Mouse (Mus musculus): ENCODE measurements around the gene Fam120b. TPM values are rescaled to one million over a fixed set of nuclear protein-coding genes. Genes with fewer than 3 reads are reported as not detected.
"Not testable (repeated sequence)": the region's sequence is repeated elsewhere in the genome, so short reads cannot be mapped to it uniquely, and the experiment has no call there.

Gene Fam120b
- polyA plus RNA-seq, 1 experiment from 2014 or later = 20.1 TPM

GRCm38 (mm10) chr17:15434748-15435147, 38.7 kb downstream of the Fam120b start:
- no peaks in the 10 kb centered on the region for H3K79me2 ChIP-seq (ENCODE audit: inconsistent target)
- no peak overlapping the region for H3K27ac ChIP-seq
- H3K4me3 ChIP-seq (ENCODE audit: inconsistent target) = no peak overlapping the region
- WGBS (ENCODE audit: missing documents) = 12% methylated on average over 3 of the region's 3 CpGs
- H3K36me3 ChIP-seq (ENCODE audit: inconsistent target) = peaks cover 16% of the 10 kb centered on the region; the same call in 1 of the 2 replicates

- WGBS (ENCODE audit: missing documents) = 36% methylated on average over 8 of the region's 8 CpGs
- Histone ChIP-seq H3K27ac (peak overlapping the region; percentile 91), H3K36me3 (ENCODE audit: inconsistent target) (no peaks in the 10 kb centered on the region)
These were observed 44.1 kb downstream of the Fam120b start for GRCm38 (mm10) chr17:15440067-15440462.

GRCm38 (mm10) chr17:15440463-15441121, 44.6 kb downstream of the Fam120b start:
- Histone ChIP-seq H3K36me3 (ENCODE audit: inconsistent target) (no peaks in the 10 kb centered on the region), H3K4me3 (ENCODE audit: inconsistent target) (no peak overlapping the region), H3K79me2 (ENCODE audit: inconsistent target) (no peaks in the 10 kb centered on the region), H3K27ac (peak overlapping the region; percentile 91)
- WGBS (ENCODE audit: missing documents) = 51% methylated on average over 11 of the region's 11 CpGs

More at GRCm38 (mm10) chr17:15440067-15440462, 44.1 kb downstream of the Fam120b start:
- no peaks in the 10 kb centered on the region for H3K79me2 ChIP-seq (ENCODE audit: inconsistent target)
- H3K4me3 ChIP-seq (ENCODE audit: inconsistent target) = no peak overlapping the region

GRCm38 (mm10) chr17:15445421-15445820, 49.4 kb downstream of the Fam120b start:
- Histone ChIP-seq H3K27ac (no peak overlapping the region), H3K79me2 (ENCODE audit: inconsistent target) (no peaks in the 10 kb centered on the region), H3K36me3 (ENCODE audit: inconsistent target) (no peaks in the 10 kb centered on the region), H3K4me3 (ENCODE audit: inconsistent target) (no peak overlapping the region)
- 100% methylated on average over 2 of the region's 3 CpGs for WGBS (ENCODE audit: missing documents)

- Histone ChIP-seq H3K79me2 (ENCODE audit: inconsistent target) (no peaks in the 10 kb centered on the region), H3K36me3 (ENCODE audit: inconsistent target) (no peaks in the 10 kb centered on the region), H3K4me3 (ENCODE audit: inconsistent target) (no peak overlapping the region), H3K27ac (no peak overlapping the region)
- WGBS (ENCODE audit: missing documents) = 71% methylated on average over 5 of the region's 5 CpGs
These were observed 51.8 kb downstream of the Fam120b start for GRCm38 (mm10) chr17:15447831-15448230.

- 80% methylated on average over 5 of the region's 6 CpGs for WGBS (ENCODE audit: missing documents)
- not testable (repeated sequence) for H3K4me3 ChIP-seq (ENCODE audit: inconsistent target)
These were observed 53.1 kb downstream of the Fam120b start for GRCm38 (mm10) chr17:15449144-15449543.

GRCm38 (mm10) chr17:15449606-15450005, 53.6 kb downstream of the Fam120b start:
- Histone ChIP-seq H3K27ac (no peak overlapping the region), H3K79me2 (ENCODE audit: inconsistent target) (no peaks in the 10 kb centered on the region), H3K4me3 (ENCODE audit: inconsistent target) (no peak overlapping the region), H3K36me3 (ENCODE audit: inconsistent target) (no peaks in the 10 kb centered on the region)
- 79% methylated on average over 3 of the region's 3 CpGs for WGBS (ENCODE audit: missing documents)

More at GRCm38 (mm10) chr17:15449144-15449543, 53.1 kb downstream of the Fam120b start:
- not testable (repeated sequence) for H3K36me3 ChIP-seq (ENCODE audit: inconsistent target); H3K27ac ChIP-seq; H3K79me2 ChIP-seq (ENCODE audit: inconsistent target)

GRCm38 (mm10) chr17:15455203-15455602, 59.2 kb downstream of the Fam120b start:
- Histone ChIP-seq H3K4me3 (ENCODE audit: inconsistent target) (no peak overlapping the region), H3K27ac (no peak overlapping the region), H3K36me3 (ENCODE audit: inconsistent target) (no peaks in the 10 kb centered on the region), H3K79me2 (ENCODE audit: inconsistent target) (no peaks in the 10 kb centered on the region)
- WGBS (ENCODE audit: missing documents) = 98% methylated on average over 4 of the region's 4 CpGs

- Histone ChIP-seq H3K4me3 (ENCODE audit: inconsistent target) (no peak overlapping the region), H3K27ac (no peak overlapping the region), H3K79me2 (ENCODE audit: inconsistent target) (no peaks in the 10 kb centered on the region), H3K36me3 (ENCODE audit: inconsistent target) (no peaks in the 10 kb centered on the region)
- WGBS (ENCODE audit: missing documents) = 93% methylated on average over 2 of the region's 2 CpGs
These were observed 60.6 kb downstream of the Fam120b start for GRCm38 (mm10) chr17:15456595-15456994.

- H3K27ac ChIP-seq = no peak overlapping the region
- no peaks in the 10 kb centered on the region for H3K36me3 ChIP-seq (ENCODE audit: inconsistent target)
- WGBS (ENCODE audit: missing documents) = 97% methylated on average over 4 of the region's 4 CpGs
- no peaks in the 10 kb centered on the region for H3K79me2 ChIP-seq (ENCODE audit: inconsistent target)
- H3K4me3 ChIP-seq (ENCODE audit: inconsistent target) = no peak overlapping the region
These were observed 63.8 kb downstream of the Fam120b start for GRCm38 (mm10) chr17:15459761-15460160.

- H3K79me2 ChIP-seq (ENCODE audit: inconsistent target) = no peaks in the 10 kb centered on the region
- H3K4me3 ChIP-seq (ENCODE audit: inconsistent target) = no peak overlapping the region
- no peaks in the 10 kb centered on the region for H3K36me3 ChIP-seq (ENCODE audit: inconsistent target)
- WGBS (ENCODE audit: missing documents) = 95% methylated on average over 6 of the region's 6 CpGs
- H3K27ac ChIP-seq = no peak overlapping the region
These were observed 66.0 kb downstream of the Fam120b start for GRCm38 (mm10) chr17:15461921-15462495.

- WGBS (ENCODE audit: missing documents) = 20% methylated on average over 5 of the region's 5 CpGs
- no peak overlapping the region for H3K27ac ChIP-seq
These were observed 71.7 kb downstream of the Fam120b start for GRCm38 (mm10) chr17:15467669-15468068.

GRCm38 (mm10) chr17:15472671-15473070, 76.7 kb downstream of the Fam120b start:
- Histone ChIP-seq H3K27ac (no peak overlapping the region), H3K4me3 (ENCODE audit: inconsistent target) (no peak overlapping the region), H3K36me3 (ENCODE audit: inconsistent target) (peaks cover 60% of the 10 kb centered on the region), H3K79me2 (ENCODE audit: inconsistent target) (no peaks in the 10 kb centered on the region)
- 91% methylated on average over 4 of the region's 4 CpGs for WGBS (ENCODE audit: missing documents)

More at GRCm38 (mm10) chr17:15467669-15468068, 71.7 kb downstream of the Fam120b start:
- H3K79me2 ChIP-seq (ENCODE audit: inconsistent target) = no peaks in the 10 kb centered on the region
- peaks cover 11% of the 10 kb centered on the region for H3K36me3 ChIP-seq (ENCODE audit: inconsistent target)
- H3K4me3 ChIP-seq (ENCODE audit: inconsistent target) = no peak overlapping the region

Measured in macrophage (primary cell).